Mouse (Mus musculus) MEL (cell line): ENCODE measurements around the gene Dhx40. TPM values are rescaled to one million over a fixed set of nuclear protein-coding genes. Genes with fewer than 3 reads are reported as not detected.

Source experiments
- DNase-seq: peaks from one replicate; pipeline ENCODE4 v3.0.0; 2011; ENCODE audit warnings: low read depth, low spot score
- H3K27ac ChIP-seq: 2 replicates; pipeline ENCODE4 v1.5.1; 2012; ENCODE audit warnings: low read depth, mild to moderate bottlenecking, control low read depth, low read length, moderate library complexity; ENCODE audit not compliant: control insufficient read depth
- H3K27me3 ChIP-seq, 2 experiments: fragments of 150-350 bp in 1 of 2; sonication (generic) in 1 of 2; 2 replicates each; pipeline ENCODE4 v1.6.1; 2012; ENCODE audit warnings: low read length in 2 of 2, mild to moderate bottlenecking in 2 of 2, improper control_type of control experiment in 1 of 2, moderate library complexity in 1 of 2; ENCODE audit not compliant: insufficient read depth in 2 of 2, control insufficient read depth in 1 of 2
- H3K36me3 ChIP-seq, 2 experiments: 2 replicates each; pipeline ENCODE4 v1.6.1; 2012 to 2014; ENCODE audit warnings: low read length in 2 of 2, improper control_type of control experiment in 1 of 2, inconsistent platforms in 1 of 2, mild to moderate bottlenecking in 1 of 2; ENCODE audit not compliant: insufficient read depth in 2 of 2, control insufficient read depth in 1 of 2
- H3K4me1 ChIP-seq, 2 experiments: fragments of 150-350 bp in 1 of 2; sonication (generic) in 1 of 2; 2 replicates each; pipeline ENCODE4 v1.6.1; 2012; ENCODE audit warnings: low read length in 2 of 2, improper control_type of control experiment in 1 of 2, mild to moderate bottlenecking in 1 of 2; ENCODE audit not compliant: insufficient read depth in 2 of 2, control insufficient read depth in 1 of 2
- H3K4me3 ChIP-seq, 2 experiments: fragments of 150-350 bp in 1 of 2; sonication (generic) in 1 of 2; 2 replicates each; pipeline ENCODE4 v1.5.1; 2012; ENCODE audit warnings: low read depth in 2 of 2, low read length in 2 of 2, mild to moderate bottlenecking in 2 of 2, moderate library complexity in 2 of 2, control low read depth in 1 of 2, improper control_type of control experiment in 1 of 2; ENCODE audit not compliant: control insufficient read depth in 1 of 2, insufficient read depth in 1 of 2
- H3K79me2 ChIP-seq: 2 replicates; pipeline ENCODE4 v1.6.1; 2012; ENCODE audit warnings: mild to moderate bottlenecking, low read length, moderate library complexity; ENCODE audit not compliant: control insufficient read depth, poor library complexity, insufficient read depth
- H3K9ac ChIP-seq: 2 replicates; pipeline ENCODE4 v1.6.1; 2012; ENCODE audit warnings: low read depth, mild to moderate bottlenecking, control low read depth, low read length, moderate library complexity; ENCODE audit not compliant: control insufficient read depth, poor library complexity, severe bottlenecking
- H3K9me3 ChIP-seq: fragments of 150-350 bp; sonication (generic); replicated peaks from 2 replicates; pipeline ENCODE4 v1.6.1; 2012; ENCODE audit warnings: mild to moderate bottlenecking, low read length, improper control_type of control experiment, moderate library complexity; ENCODE audit not compliant: insufficient read depth
- BHLHE40 ChIP-seq: IDR thresholded peaks from 2 replicates; pipeline ENCODE4 v1.6.1; 2012; ENCODE audit warnings: low read depth, mild to moderate bottlenecking, inconsistent platforms, low read length, improper control_type of control experiment, borderline replicate concordance
- CHD1 ChIP-seq: IDR thresholded peaks from 2 replicates; pipeline ENCODE4 v1.6.1; 2012; ENCODE audit warnings: low read depth, mild to moderate bottlenecking, inconsistent platforms, low read length, improper control_type of control experiment
- ELF1 ChIP-seq: IDR thresholded peaks from 2 replicates; pipeline ENCODE4 v1.6.1; 2014; ENCODE audit warnings: low read depth, mild to moderate bottlenecking, inconsistent platforms, low read length, improper control_type of control experiment, moderate library complexity
- EP300 ChIP-seq, 2 experiments: IDR thresholded peaks; 2 replicates each; pipeline ENCODE4 v1.6.1; 2011; ENCODE audit warnings: improper control_type of control experiment in 2 of 2, low read length in 2 of 2, low read depth in 1 of 2, mild to moderate bottlenecking in 1 of 2
- GABPA ChIP-seq: IDR thresholded peaks from 2 replicates; pipeline ENCODE4 v1.6.1; 2012; ENCODE audit warnings: low read depth, mild to moderate bottlenecking, inconsistent platforms, low read length, improper control_type of control experiment, moderate library complexity
- JUND ChIP-seq: IDR thresholded peaks from 2 replicates; pipeline ENCODE4 v1.6.1; 2011; ENCODE audit warnings: low read depth, mild to moderate bottlenecking, improper control_type of control experiment, low read length
- MAZ ChIP-seq: IDR thresholded peaks from 2 replicates; pipeline ENCODE4 v1.6.1; 2012; ENCODE audit warnings: low read depth, mild to moderate bottlenecking, inconsistent platforms, low read length, improper control_type of control experiment
- MYC ChIP-seq: IDR thresholded peaks from 2 replicates; pipeline ENCODE4 v1.6.1; 2011; ENCODE audit warnings: low read depth, mild to moderate bottlenecking, low read length, improper control_type of control experiment, moderate library complexity
- NELFE ChIP-seq: IDR thresholded peaks from 2 replicates; pipeline ENCODE4 v1.6.1; 2011; ENCODE audit warnings: low read depth, low read length, improper control_type of control experiment
- NRF1 ChIP-seq: IDR thresholded peaks from 2 replicates; pipeline ENCODE4 v1.6.1; 2014; ENCODE audit warnings: low read depth, mild to moderate bottlenecking, inconsistent platforms, low read length, improper control_type of control experiment, moderate library complexity; ENCODE audit not compliant: poor library complexity, insufficient read depth, severe bottlenecking
- RAD21 ChIP-seq: IDR thresholded peaks from 2 replicates; pipeline ENCODE4 v1.6.1; 2011; ENCODE audit warnings: mild to moderate bottlenecking, low read depth, low read length, improper control_type of control experiment
- TAL1 ChIP-seq: IDR thresholded peaks from 2 replicates; pipeline ENCODE4 v1.6.1; 2012; ENCODE audit warnings: mild to moderate bottlenecking, inconsistent platforms, low read length, moderate library complexity, mixed read lengths
- TBP ChIP-seq: IDR thresholded peaks from 2 replicates; pipeline ENCODE4 v1.8.0; 2011; ENCODE audit warnings: low read depth, low read length, improper control_type of control experiment
- UBTF ChIP-seq: IDR thresholded peaks from 2 replicates; pipeline ENCODE4 v1.6.1; 2012; ENCODE audit warnings: low read depth, mild to moderate bottlenecking, inconsistent platforms, low read length, improper control_type of control experiment, moderate library complexity, borderline replicate concordance; ENCODE audit not compliant: insufficient read depth
- USF1 ChIP-seq: IDR thresholded peaks from 2 replicates; pipeline ENCODE4 v1.6.1; 2014; ENCODE audit warnings: low read depth, mild to moderate bottlenecking, inconsistent platforms, low read length, improper control_type of control experiment, moderate library complexity
- USF2 ChIP-seq, 2 experiments: IDR thresholded peaks; 2 replicates each; pipeline ENCODE4 v1.6.1; 2011 to 2012; ENCODE audit warnings: improper control_type of control experiment in 2 of 2, low read length in 2 of 2, borderline replicate concordance in 1 of 2, inconsistent platforms in 1 of 2, low read depth in 1 of 2, mild to moderate bottlenecking in 1 of 2; ENCODE audit not compliant: insufficient read depth in 1 of 2
- ZMIZ1 ChIP-seq: IDR thresholded peaks from 2 replicates; pipeline ENCODE4 v1.6.1; 2012; ENCODE audit warnings: low read depth, mild to moderate bottlenecking, inconsistent platforms, low read length, improper control_type of control experiment, moderate library complexity
- polyA plus RNA-seq, 2 experiments: library from polyadenylated mRNA; stranded (reverse) in 1 of 2; unstranded in 1 of 2; fragments of >175 nt in 1 of 2; fragments of >200 nt in 1 of 2; gene quantifications; 2 replicates each; pipeline versions ENCODE4 v1.2.1 to v1.2.4; 2012; ENCODE audit warnings: low replicate concordance in 2 of 2, low read depth in 1 of 2; ENCODE audit not compliant: insufficient read length in 2 of 2, insufficient read depth in 1 of 2, missing spikeins in 1 of 2
- total RNA-seq: library from RNA; depleted of rRNA; stranded (reverse); fragments of 300-350 nt; gene quantifications from 2 replicates; pipeline ENCODE4 v1.2.3, GENCODE M21; 2012

Dhx40 gene
- total and polyA plus RNA-seq, 3 experiments = 10.1 to 16.1 TPM; not detected in 1

GRCm38 (mm10) chr11:86834628-86835338, 27.2 kb upstream of the Dhx40 start:
- no peaks in the 10 kb centered on the region; a peak in 1 of 4 replicates for H3K27me3 ChIP-seq
- no peak overlapping the region for H3K4me3 ChIP-seq
- no peak overlapping the region for H3K27ac ChIP-seq
- H3K9ac ChIP-seq = no peak overlapping the region
- no peak for DNase-seq
- 0 out of 4 replicates have a peak, but pooled peaks cover 0 to 2% of the 10 kb centered on the region in 2 experiments for H3K4me1 ChIP-seq
- no peaks in the 10 kb centered on the region for H3K79me2 ChIP-seq
- TF ChIP-seq CHD1 = no peak
- no peak for TF ChIP-seq BHLHE40
- no peaks in the 10 kb centered on the region for H3K9me3 ChIP-seq
- no peaks in the 10 kb centered on the region for H3K36me3 ChIP-seq

- Histone ChIP-seq H3K4me1 (0 out of 4 replicates have a peak, but pooled peaks cover 0 to 2% of the 10 kb centered on the region in 2 experiments), H3K9me3 (no peaks in the 10 kb centered on the region), H3K4me3 (no peak overlapping the region), H3K79me2 (no peaks in the 10 kb centered on the region), H3K27ac (no peak overlapping the region), H3K9ac (no peak overlapping the region), H3K27me3 (no peaks in the 10 kb centered on the region; a peak in 1 of 4 replicates), H3K36me3 (no peaks in the 10 kb centered on the region)
- no peak for DNase-seq
- TF ChIP-seq TBP (no peak), USF1 (no peak), MYC (no peak), JUND (no peak), NRF1 (no peak), NELFE (no peak), EP300 (IDR thresholded peaks at IDR 0.05; ENCODE audit: low read depth in 1 of 2, low read length in 2 of 2) (no peak), TAL1 (no peak), ZMIZ1 (no peak), UBTF (no peak), MAZ (no peak), GABPA (no peak), USF2 (IDR thresholded peaks at IDR 0.05; ENCODE audit: borderline replicate concordance in 1 of 2, insufficient read depth in 1 of 2, low read depth in 1 of 2, low read length in 2 of 2) (no peak), ELF1 (no peak), RAD21 (no peak)
Observed at GRCm38 (mm10) chr11:86834050-86834449, 26.5 kb upstream of the Dhx40 start.
